Comparison of ENCODE assay signal across 18 mouse cellular contexts in genomic region chr7:45550821-45551511, GRCm38 (mm10). TPM values are rescaled to one million over a fixed set of nuclear protein-coding genes. Genes with fewer than 3 reads are reported as not detected.
"Had no signal": no experiment of that assay in that cellular context is flagged by ENCODE, and none has a peak within 500 bp of the region (broad histone marks: within the 10 kb centered on the region; RNA-seq: fewer than 3 reads in every experiment).

No protein-coding gene starts in this region.

- H3K27me3 ChIP-seq: limb, embryonic 12.5 days; lung, embryonic 15.5 days; midbrain, embryonic 13.5 days; neural tube, embryonic 13.5 days had no signal

- H3K9ac ChIP-seq: limb, embryonic 12.5 days; liver, postnatal 0 days; lung, embryonic 15.5 days; neural tube, embryonic 13.5 days had no signal

- DNase-seq: kidney, adult 9 months; kidney, postnatal 36 days; layer of hippocampus, adult 9-11 months; layer of hippocampus, postnatal 36 days; liver, postnatal 0 days; lung, postnatal 14 days; right cerebral cortex, adult 18-20 months; right cerebral cortex, postnatal 25 days; thymus, postnatal 36 days had no signal

- H3K27ac ChIP-seq: kidney, postnatal 0 days; limb, embryonic 12.5 days; lung, embryonic 15.5 days; macrophage; midbrain, embryonic 13.5 days; neural tube, embryonic 13.5 days had no signal

- H3K36me3 ChIP-seq: limb, embryonic 12.5 days; lung, embryonic 15.5 days; midbrain, embryonic 13.5 days; neural tube, embryonic 13.5 days had no signal

- H3K9me3 ChIP-seq: limb, embryonic 12.5 days; lung, embryonic 15.5 days; midbrain, embryonic 13.5 days; neural tube, embryonic 13.5 days had no signal

- H3K4me3 ChIP-seq: limb, embryonic 12.5 days; lung, embryonic 15.5 days; midbrain, embryonic 13.5 days; neural tube, embryonic 13.5 days had no signal

- H3K4me2 ChIP-seq: limb, embryonic 12.5 days; liver, embryonic 11.5 days; lung, embryonic 15.5 days; midbrain, embryonic 13.5 days; neural tube, embryonic 13.5 days had no signal

- H3K4me1 ChIP-seq: limb, embryonic 12.5 days; lung, embryonic 15.5 days; midbrain, embryonic 13.5 days; neural tube, embryonic 13.5 days had no signal

- ATAC-seq: liver, postnatal 0 days; midbrain, embryonic 13.5 days had no signal

RNA-seq across cellular contexts. Expression of gene Hsd17b14, which starts 3.7 kb away (rescaled TPM):
- total RNA-seq: layer of hippocampus, adult 18-20 months; megakaryocyte-erythroid progenitor cell, adult 5-6 weeks had no signal

RNA-seq across cellular contexts. Expression of gene Plekha4, which starts 24.8 kb away (rescaled TPM):
- total RNA-seq: megakaryocyte-erythroid progenitor cell, adult 5-6 weeks had no signal
